Mouse (Mus musculus) forebrain, embryonic 15.5 days (tissue): ENCODE data around the gene Ngfr. TPM values are rescaled to one million over a fixed set of nuclear protein-coding genes. Genes with fewer than 3 reads are reported as not detected.

ENCODE experiments used
- ATAC-seq: fragments of 200-750 bp; cut with Nextera tagmentation; replicated peaks from 2 replicates; pipeline ENCODE4 v1.8.0; 2017; ENCODE audit warnings: mild to moderate bottlenecking, moderate TSS enrichment, moderate library complexity
- H3K27ac ChIP-seq: fragments of 300-500 bp; sonication (generic); replicated peaks from 2 replicates; pipeline ENCODE4 v1.5.1; 2015; ENCODE audit warnings: mild to moderate bottlenecking, inconsistent platforms
- H3K27me3 ChIP-seq: fragments of 300-500 bp; sonication (generic); 2 replicates; pipeline ENCODE4 v1.6.1; 2015; ENCODE audit warnings: inconsistent platforms
- H3K36me3 ChIP-seq: fragments of 300-500 bp; sonication (generic); 2 replicates; pipeline ENCODE4 v1.6.1; 2015; ENCODE audit warnings: mild to moderate bottlenecking, inconsistent platforms
- H3K4me1 ChIP-seq: fragments of 300-500 bp; sonication (generic); 2 replicates; pipeline ENCODE4 v1.6.1; 2015; ENCODE audit warnings: inconsistent platforms
- H3K4me2 ChIP-seq: fragments of 300-500 bp; sonication (generic); replicated peaks from 2 replicates; pipeline ENCODE4 v1.6.1; 2015; ENCODE audit warnings: mild to moderate bottlenecking, inconsistent platforms
- H3K4me3 ChIP-seq: fragments of 300-500 bp; sonication (generic); 2 replicates; pipeline ENCODE4 v1.5.1; 2015; ENCODE audit warnings: mild to moderate bottlenecking, inconsistent platforms
- H3K9ac ChIP-seq: fragments of 300-500 bp; sonication (generic); replicated peaks from 2 replicates; pipeline ENCODE4 v1.6.1; 2015; ENCODE audit warnings: mild to moderate bottlenecking, inconsistent platforms
- H3K9me3 ChIP-seq: fragments of 300-500 bp; sonication (generic); 2 replicates; pipeline ENCODE4 v1.6.1; 2016; ENCODE audit warnings: inconsistent platforms
- WGBS: fragments of 180-500 bp; shearing (Covaris S2); methylation state at CpG from one replicate; pipeline ENCODE4 v1.1.7; 2015; ENCODE audit warnings: mixed read lengths; 5-methylcytosine and 5-hydroxymethylcytosine counted together
- polyA plus RNA-seq: library from polyadenylated mRNA; unstranded; fragments of >200 nt; fragmentation: Nextera tagmentation; extraction: Ambion mirVana; gene quantifications from 2 replicates; pipeline ENCODE4 v1.2.1, GENCODE M21; 2015

The Ngfr gene
- polyA plus RNA-seq, 1 experiment from 2014 or later, result 6.1 TPM

GRCm38 (mm10) chr11:95557719-95558118 lies 29.8 kb downstream of the Ngfr start:
- no peak for ATAC-seq
- Histone ChIP-seq H3K4me1 (peaks cover 7% of the 10 kb centered on the region), H3K27me3 (no peaks in the 10 kb centered on the region), H3K4me3 (no peak overlapping the region), H3K9me3 (no peaks in the 10 kb centered on the region), H3K4me2 (no peak overlapping the region), H3K27ac (no peak overlapping the region), H3K9ac (no peak overlapping the region), H3K36me3 (no peaks in the 10 kb centered on the region)
- 19% methylated on average over 6 of the region's 6 CpGs for WGBS

DNA sequence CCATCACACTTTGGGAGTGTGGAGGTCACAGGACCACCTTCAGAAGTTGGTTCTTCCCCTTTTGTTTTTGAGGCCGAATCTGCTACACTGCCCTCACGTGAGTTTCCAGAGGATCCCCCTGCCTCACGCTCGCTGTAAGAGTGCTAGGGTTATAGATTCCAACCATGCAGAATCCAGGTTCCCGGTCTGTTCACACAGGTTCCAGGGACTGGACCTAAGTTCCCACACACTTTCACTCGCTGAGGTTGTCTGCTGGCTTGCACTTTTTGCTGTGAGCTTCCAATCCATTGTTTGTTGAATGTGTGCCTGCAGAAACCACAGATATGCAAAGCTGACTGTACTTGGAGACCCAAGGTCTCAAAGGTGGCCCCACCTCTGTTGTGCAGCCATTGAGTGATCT lies 30.5 kb downstream of the Ngfr start:
- 81% methylated on average over 6 of the region's 6 CpGs for WGBS
- no peak overlapping the region for H3K27ac ChIP-seq
- no peak overlapping the region for H3K4me3 ChIP-seq
- H3K9ac ChIP-seq, result no peak overlapping the region
- H3K36me3 ChIP-seq, result no peaks in the 10 kb centered on the region
- peaks cover 7% of the 10 kb centered on the region for H3K4me1 ChIP-seq
- no peaks in the 10 kb centered on the region for H3K27me3 ChIP-seq
- no peak for ATAC-seq
- H3K4me2 ChIP-seq, result no peak overlapping the region
- no peaks in the 10 kb centered on the region for H3K9me3 ChIP-seq

DNA sequence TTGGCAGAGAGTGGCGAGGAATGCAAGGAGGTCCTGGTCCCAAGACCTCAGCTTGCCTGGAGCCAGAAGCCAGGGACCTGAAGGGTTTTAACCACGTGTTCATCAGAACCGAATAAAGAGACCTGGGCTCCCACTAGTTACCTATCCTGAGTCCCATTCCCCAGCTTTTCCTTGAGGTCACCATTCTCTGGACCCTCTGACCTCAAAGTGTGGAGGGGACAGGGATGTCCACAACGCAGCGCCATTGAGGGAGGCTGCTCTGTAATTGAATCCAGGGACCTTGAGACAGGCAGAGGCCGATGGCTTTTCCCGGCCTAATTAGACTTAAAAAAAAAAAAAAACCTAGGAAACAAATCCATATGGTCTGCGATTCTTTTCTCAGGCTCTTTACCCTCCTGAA lies 32.3 kb downstream of the Ngfr start:
- ATAC-seq, result no peak
- Histone ChIP-seq H3K27ac (no peak overlapping the region), H3K4me3 (no peak overlapping the region), H3K27me3 (no peaks in the 10 kb centered on the region), H3K9ac (no peak overlapping the region), H3K36me3 (no peaks in the 10 kb centered on the region), H3K4me2 (no peak overlapping the region), H3K9me3 (no peaks in the 10 kb centered on the region), H3K4me1 (peaks cover 3% of the 10 kb centered on the region; the same call in 1 of the 2 replicates)
- 56% methylated on average over 8 of the region's 8 CpGs for WGBS

- Histone ChIP-seq H3K36me3 (no peaks in the 10 kb centered on the region), H3K27ac (no peak overlapping the region), H3K27me3 (no peaks in the 10 kb centered on the region), H3K9me3 (no peaks in the 10 kb centered on the region), H3K9ac (no peak overlapping the region), H3K4me2 (no peak overlapping the region), H3K4me1 (no peaks in the 10 kb centered on the region), H3K4me3 (no peak overlapping the region)
- WGBS, result 84% methylated on average over 12 of the region's 12 CpGs
- ATAC-seq, result no peak
Observed at GRCm38 (mm10) chr11:95550301-95551021, 37.1 kb downstream of the Ngfr start.

DNA sequence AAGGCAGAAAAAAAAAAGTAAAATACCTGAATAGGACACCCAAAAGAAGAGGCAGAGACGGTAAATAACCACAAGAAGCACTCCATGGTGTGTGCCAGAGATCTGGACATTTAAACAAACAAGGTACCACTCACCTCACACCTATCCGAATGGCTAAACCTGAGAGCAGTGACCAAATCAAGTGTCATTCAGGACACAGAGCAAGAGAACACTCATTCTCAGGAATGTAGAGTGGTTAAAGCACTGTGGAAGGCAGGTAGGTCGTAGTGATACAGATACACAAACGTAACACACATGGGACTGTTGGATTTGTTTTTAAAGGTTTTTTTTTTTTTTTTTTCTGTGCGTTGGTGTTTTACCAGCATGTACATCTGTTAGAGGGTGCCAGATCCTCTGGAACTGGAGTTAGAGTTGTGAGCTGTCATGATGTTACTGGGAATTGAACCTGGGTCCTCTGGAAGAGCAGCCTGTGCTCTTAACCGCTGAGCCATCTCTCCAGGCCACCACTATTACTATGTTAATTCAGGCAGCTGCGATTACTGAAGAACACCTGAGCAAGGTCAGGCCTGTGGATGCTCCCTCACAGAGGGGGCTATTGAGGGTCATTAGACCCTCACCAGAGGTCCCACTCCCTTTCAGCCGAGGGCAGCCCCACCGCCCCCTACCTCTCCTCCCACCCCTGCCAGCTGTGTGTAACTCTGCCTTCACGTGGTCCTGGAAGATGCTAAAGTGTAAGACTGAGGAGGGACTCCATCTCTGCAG lies 41.3 kb downstream of the Ngfr start:
- no peaks in the 10 kb centered on the region for H3K36me3 ChIP-seq
- H3K4me3 ChIP-seq, result no peak overlapping the region
- no peak for ATAC-seq
- H3K4me1 ChIP-seq, result no peaks in the 10 kb centered on the region
- H3K4me2 ChIP-seq, result no peak overlapping the region
- no peak overlapping the region for H3K27ac ChIP-seq
- no peaks in the 10 kb centered on the region for H3K9me3 ChIP-seq
- no peak overlapping the region for H3K9ac ChIP-seq
- WGBS, result 75% methylated on average over 10 of the region's 10 CpGs
- no peaks in the 10 kb centered on the region for H3K27me3 ChIP-seq

- Histone ChIP-seq H3K4me2 (no peak overlapping the region), H3K9me3 (no peaks in the 10 kb centered on the region), H3K4me3 (no peak overlapping the region), H3K4me1 (no peaks in the 10 kb centered on the region), H3K27ac (no peak overlapping the region), H3K36me3 (no peaks in the 10 kb centered on the region), H3K9ac (no peak overlapping the region), H3K27me3 (no peaks in the 10 kb centered on the region)
- WGBS, result 87% methylated on average over 8 of the region's 8 CpGs
- ATAC-seq, result no peak
Observed at GRCm38 (mm10) chr11:95544546-95545327, 42.8 kb downstream of the Ngfr start.

DNA sequence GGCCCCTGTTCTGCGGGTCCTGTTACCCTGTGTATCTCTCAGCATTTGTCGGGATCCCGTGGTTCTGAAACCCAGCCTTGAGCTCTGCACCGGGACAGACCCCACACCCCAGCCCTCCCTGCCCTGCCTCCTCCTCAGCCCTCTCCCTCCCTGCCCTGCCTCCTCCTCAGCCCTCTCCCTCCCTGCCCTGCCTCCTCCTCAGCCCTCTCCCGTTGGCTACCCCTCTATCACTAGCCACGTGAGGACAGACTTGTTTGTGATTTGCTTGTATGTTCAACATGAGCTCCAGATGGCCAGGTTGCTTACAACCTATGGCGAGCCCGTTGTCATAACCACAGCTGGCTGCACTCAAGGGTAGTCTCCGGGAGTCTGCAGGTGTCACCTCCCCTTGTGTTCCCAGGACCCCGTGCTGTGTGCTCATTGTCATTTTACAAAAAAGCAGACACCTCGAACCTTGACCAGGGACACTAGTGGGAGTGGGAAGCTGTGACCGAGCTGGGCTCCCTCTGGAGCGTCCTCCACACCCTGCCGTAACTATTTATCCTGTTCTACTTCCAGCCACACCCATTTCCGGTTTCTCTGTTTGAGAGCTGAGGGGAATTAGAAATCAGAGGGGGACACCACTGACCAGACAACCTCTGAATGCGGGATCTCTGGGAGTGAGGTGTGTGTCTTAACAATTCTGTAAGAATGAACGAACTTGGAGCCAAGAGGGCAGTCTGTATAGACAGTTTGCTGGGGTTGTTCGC lies 46.7 kb downstream of the Ngfr start:
- no peaks in the 10 kb centered on the region for H3K9me3 ChIP-seq
- 0 out of 2 replicates have a peak, but pooled peaks cover 3% of the 10 kb centered on the region for H3K4me1 ChIP-seq
- no peaks in the 10 kb centered on the region for H3K36me3 ChIP-seq
- H3K4me2 ChIP-seq, result no peak overlapping the region
- 42% methylated on average over 18 of the region's 18 CpGs for WGBS
- no peaks in the 10 kb centered on the region for H3K27me3 ChIP-seq
- ATAC-seq, result no peak
- H3K4me3 ChIP-seq, result no peak overlapping the region
- no peak overlapping the region for H3K27ac ChIP-seq
- no peak overlapping the region for H3K9ac ChIP-seq

DNA sequence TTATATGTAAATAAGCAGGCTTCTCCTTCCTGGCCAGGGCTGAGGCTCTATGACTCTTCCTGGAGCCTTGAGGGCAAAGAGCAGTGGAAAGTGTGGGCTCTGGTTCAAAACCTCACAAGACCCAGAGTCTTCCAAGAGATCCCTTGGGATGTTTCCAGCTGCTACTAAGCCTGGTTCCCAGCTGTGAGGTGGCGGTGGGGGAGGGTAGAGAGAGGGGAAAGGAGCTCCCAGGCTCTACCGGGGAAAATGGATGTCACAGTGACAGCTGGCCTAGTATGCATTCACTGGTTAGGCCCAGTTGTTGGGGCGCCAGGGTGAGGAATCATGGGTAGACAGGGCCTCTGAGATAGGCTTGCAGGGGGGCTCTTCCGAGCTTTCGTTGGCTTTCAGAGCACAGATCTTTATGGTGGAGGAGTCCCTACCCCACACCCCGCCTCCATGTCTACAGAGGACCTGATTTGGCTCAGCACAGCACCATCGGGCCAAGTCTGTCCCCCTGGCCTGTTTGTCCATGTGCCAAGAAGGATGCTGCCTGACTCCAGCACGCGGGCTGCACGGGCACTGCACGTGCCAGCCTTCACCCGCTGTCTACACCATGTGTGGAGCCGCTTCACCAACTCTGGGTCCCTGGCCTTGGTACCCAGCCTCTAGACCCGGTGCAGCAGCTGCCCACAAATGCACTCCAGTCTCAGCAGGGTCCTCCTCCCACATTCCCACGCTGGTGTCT lies 49.0 kb downstream of the Ngfr start:
- 0 out of 2 replicates have a peak, but pooled peaks cover 6% of the 10 kb centered on the region for H3K4me1 ChIP-seq
- no peak; the same call in 1 of the 2 replicates for ATAC-seq
- H3K4me3 ChIP-seq, result no peak overlapping the region
- H3K4me2 ChIP-seq, result no peak overlapping the region
- 74% methylated on average over 15 of the region's 15 CpGs for WGBS
- H3K9ac ChIP-seq, result no peak overlapping the region
- no peaks in the 10 kb centered on the region for H3K36me3 ChIP-seq
- no peak overlapping the region for H3K27ac ChIP-seq
- no peaks in the 10 kb centered on the region for H3K9me3 ChIP-seq
- no peaks in the 10 kb centered on the region for H3K27me3 ChIP-seq

- no peaks in the 10 kb centered on the region for H3K9me3 ChIP-seq
- H3K4me2 ChIP-seq, result no peak overlapping the region; the same call in 1 of the 2 replicates
- no peak overlapping the region for H3K4me3 ChIP-seq
- H3K4me1 ChIP-seq, result 0 out of 2 replicates have a peak, but pooled peaks cover 6% of the 10 kb centered on the region
- WGBS, result 22% methylated on average over 24 of the region's 24 CpGs
- no peak overlapping the region for H3K27ac ChIP-seq
- peak; percentile 78; the same call in 1 of the 2 replicates for ATAC-seq
- H3K36me3 ChIP-seq, result no peaks in the 10 kb centered on the region
- H3K27me3 ChIP-seq, result no peaks in the 10 kb centered on the region
- H3K9ac ChIP-seq, result 0 out of 2 replicates have a peak overlapping the region, but pooled peaks have one; percentile 15
Observed at GRCm38 (mm10) chr11:95533484-95534160, 53.9 kb downstream of the Ngfr start.

DNA sequence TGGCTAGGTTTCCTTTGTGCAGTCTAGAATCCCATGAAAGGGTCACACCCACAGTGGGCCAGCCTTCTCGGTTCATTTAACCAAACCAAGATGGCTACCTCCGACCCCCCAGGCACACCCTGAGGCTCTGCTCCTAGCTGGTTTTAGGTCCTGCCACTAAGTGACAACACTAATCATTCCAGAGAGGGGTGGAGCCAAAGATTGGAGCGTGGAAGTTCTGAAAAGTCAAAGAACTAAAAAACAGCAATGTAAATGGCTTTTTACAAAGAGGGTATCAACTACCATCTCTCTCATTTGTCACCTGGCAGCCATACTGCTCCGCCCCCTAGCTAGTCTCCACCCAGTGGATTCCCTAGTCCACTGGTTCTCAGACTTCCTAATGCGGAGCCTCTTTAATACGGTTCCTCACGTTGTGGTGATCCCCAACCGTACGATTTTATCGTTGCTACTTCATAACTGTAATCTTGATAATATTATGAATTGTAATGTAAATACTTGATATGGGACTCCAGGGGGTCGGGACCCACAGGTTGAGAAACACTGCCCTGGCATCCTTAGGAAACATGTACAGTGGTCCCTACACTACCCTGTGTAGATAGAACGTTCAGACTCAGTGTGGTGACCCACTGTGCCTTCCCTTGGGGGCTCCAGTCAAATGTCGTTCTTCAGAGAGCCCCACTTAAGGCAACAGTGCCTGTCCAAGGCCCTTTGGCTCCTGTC lies 55.0 kb downstream of the Ngfr start:
- no peaks in the 10 kb centered on the region for H3K9me3 ChIP-seq
- no peak overlapping the region for H3K9ac ChIP-seq
- no peaks in the 10 kb centered on the region for H3K36me3 ChIP-seq
- no peak overlapping the region for H3K4me2 ChIP-seq
- WGBS, result 75% methylated on average over 13 of the region's 13 CpGs
- no peak overlapping the region for H3K4me3 ChIP-seq
- no peaks in the 10 kb centered on the region for H3K27me3 ChIP-seq
- 0 out of 2 replicates have a peak, but pooled peaks cover 3% of the 10 kb centered on the region for H3K4me1 ChIP-seq
- ATAC-seq, result no peak
- H3K27ac ChIP-seq, result no peak overlapping the region
